Mouse (Mus musculus) embryonic facial prominence, embryonic 11.5 days (tissue): ENCODE data around the gene Ptgs1. TPM values are rescaled to one million over a fixed set of nuclear protein-coding genes. Genes with fewer than 3 reads are reported as not detected.
"Not testable (repeated sequence)": the region's sequence is repeated elsewhere in the genome, so short reads cannot be mapped to it uniquely, and the experiment has no call there.

Source experiments
- ATAC-seq: fragments of 200-750 bp; cut with Nextera tagmentation; replicated peaks from 2 replicates; pipeline ENCODE4 v1.8.0; 2017; ENCODE audit warnings: low read depth; ENCODE audit not compliant: insufficient number of reproducible peaks, low FRiP score, low TSS enrichment
- DNase-seq: peaks from one replicate; pipeline ENCODE4 v3.0.0-alpha.2; 2015; ENCODE audit warnings: low spot score
- H3K27ac ChIP-seq: fragments of 300-500 bp; sonication (generic); replicated peaks from 2 replicates; pipeline ENCODE4 v1.5.1; 2014; ENCODE audit warnings: mild to moderate bottlenecking, low read depth, low read length, control low read depth
- H3K27me3 ChIP-seq: fragments of 300-500 bp; sonication (generic); 2 replicates; pipeline ENCODE4 v1.6.1; 2014; ENCODE audit warnings: mild to moderate bottlenecking, low read length, moderate library complexity, mixed read lengths; ENCODE audit not compliant: control insufficient read depth, insufficient read depth
- H3K36me3 ChIP-seq: fragments of 300-500 bp; sonication (generic); replicated peaks from 2 replicates; pipeline ENCODE4 v1.6.1; 2014; ENCODE audit warnings: low read depth, mild to moderate bottlenecking, low read length, moderate library complexity, mixed read lengths; ENCODE audit not compliant: control insufficient read depth, insufficient read depth
- H3K4me1 ChIP-seq: fragments of 300-500 bp; sonication (generic); 2 replicates; pipeline ENCODE4 v1.6.1; 2014; ENCODE audit warnings: low read length, mixed read lengths; ENCODE audit not compliant: control insufficient read depth, insufficient read depth
- H3K4me2 ChIP-seq: fragments of 300-500 bp; sonication (generic); 2 replicates; pipeline ENCODE4 v1.6.1; 2014; ENCODE audit warnings: low read depth, mild to moderate bottlenecking, control low read depth, low read length, moderate library complexity
- H3K4me3 ChIP-seq: fragments of 300-500 bp; sonication (generic); 2 replicates; pipeline ENCODE4 v1.5.1; 2014; ENCODE audit warnings: low read depth, low read length, control low read depth
- H3K9ac ChIP-seq: fragments of 300-500 bp; sonication (generic); replicated peaks from 2 replicates; pipeline ENCODE4 v1.6.1; 2014; ENCODE audit warnings: mild to moderate bottlenecking, control low read depth, low read length
- H3K9me3 ChIP-seq: fragments of 300-500 bp; sonication (generic); replicated peaks from 2 replicates; pipeline ENCODE4 v1.6.1; 2016; ENCODE audit warnings: mild to moderate bottlenecking, low read length, inconsistent platforms, mixed read lengths; ENCODE audit not compliant: control insufficient read depth
- WGBS: fragments of 180-500 bp; shearing (Covaris S2); extraction: QIAGEN DNeasy Blood & Tissue Kit; methylation state at CpG from one replicate; pipeline ENCODE4 v1.1.7; 2014; 5-methylcytosine and 5-hydroxymethylcytosine counted together
- polyA plus RNA-seq: library from polyadenylated mRNA; unstranded; fragments of >200 nt; fragmentation: Nextera tagmentation; extraction: Ambion mirVana; gene quantifications from 2 replicates; pipeline ENCODE4 v1.2.1, GENCODE M21; 2014

The Ptgs1 gene
- 5.7 and 6.5 TPM in 2 replicates for polyA plus RNA-seq

GRCm38 (mm10) chr2:36230366-36230765 is at the start of gene Ptgs1:
Gene Ptgs1, plus strand, starts transcription at chr2:36230426.
- peak within 1 kb of the TSS; percentile 36 for H3K4me3 ChIP-seq
- H3K27ac ChIP-seq, result no peak within 1 kb of the TSS
- H3K4me2 ChIP-seq, result peak within 1 kb of the TSS; percentile 86
- H3K36me3 ChIP-seq, result no peaks in the 10 kb centered on the region
- H3K4me1 ChIP-seq, result no peaks in the 10 kb centered on the region
- H3K9me3 ChIP-seq, result no peaks in the 10 kb centered on the region
- H3K27me3 ChIP-seq, result no peaks in the 10 kb centered on the region
- peak; percentile 57; the same call in 1 of the 2 replicates for ATAC-seq
- under 1% methylated on average over 18 of the region's 18 CpGs for WGBS
- peak within 1 kb of the TSS; percentile 57 for H3K9ac ChIP-seq
- DNase-seq, result peak; percentile 48

DNA sequence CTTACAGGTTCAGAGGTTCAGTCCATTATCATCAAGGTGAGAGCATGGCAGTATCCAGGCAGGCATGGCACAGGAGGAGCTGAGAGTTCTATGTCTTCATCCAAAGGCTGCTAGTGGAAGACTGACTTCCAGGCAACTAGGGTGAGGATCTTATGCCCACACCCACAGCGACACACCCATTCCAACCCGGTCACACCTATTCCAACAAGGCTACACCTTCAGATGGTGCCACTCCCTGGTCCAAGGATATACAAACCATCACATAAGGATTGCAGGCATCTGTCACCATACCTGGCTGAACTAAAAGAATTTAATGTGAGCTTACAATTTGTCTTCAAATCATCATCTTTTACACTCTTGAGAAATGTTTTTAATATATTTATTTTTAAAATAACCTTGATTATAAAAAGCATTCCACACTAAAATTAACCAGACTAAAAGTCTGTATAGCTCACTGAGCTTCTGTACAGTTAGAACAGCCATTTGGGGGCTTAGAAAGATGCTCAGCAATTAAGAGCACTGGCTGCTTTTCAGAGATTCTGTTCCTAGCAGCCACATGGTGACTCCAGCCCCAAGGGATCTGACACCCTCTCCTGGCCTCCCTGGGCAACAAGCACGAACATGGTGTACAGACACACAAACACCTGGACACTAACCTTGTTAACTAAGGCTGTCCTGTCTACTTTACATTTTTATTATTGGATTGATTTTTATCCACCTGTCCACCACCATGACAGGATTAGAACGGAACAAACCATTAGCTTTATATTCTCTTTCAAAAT is 48.4 kb upstream of the Ptgs1 start:
- not testable (repeated sequence) for H3K36me3 ChIP-seq, H3K4me3 ChIP-seq, H3K4me2 ChIP-seq, DNase-seq, H3K27me3 ChIP-seq, H3K9ac ChIP-seq, H3K9me3 ChIP-seq, ATAC-seq, H3K27ac ChIP-seq, H3K4me1 ChIP-seq
- WGBS, result 80% methylated on average over 4 of the region's 4 CpGs

- no peak overlapping the region for H3K27ac ChIP-seq
- H3K4me1 ChIP-seq, result no peaks in the 10 kb centered on the region
- no peak for ATAC-seq
- WGBS, result 85% methylated on average over 2 of the region's 2 CpGs
- no peak overlapping the region for H3K4me2 ChIP-seq
- DNase-seq, result no peak
- no peaks in the 10 kb centered on the region for H3K27me3 ChIP-seq
- no peak overlapping the region for H3K9ac ChIP-seq
- H3K36me3 ChIP-seq, result no peaks in the 10 kb centered on the region
- H3K4me3 ChIP-seq, result no peak overlapping the region
- H3K9me3 ChIP-seq, result no peaks in the 10 kb centered on the region
Observed at GRCm38 (mm10) chr2:36183278-36183677, 46.9 kb upstream of the Ptgs1 start.

DNA sequence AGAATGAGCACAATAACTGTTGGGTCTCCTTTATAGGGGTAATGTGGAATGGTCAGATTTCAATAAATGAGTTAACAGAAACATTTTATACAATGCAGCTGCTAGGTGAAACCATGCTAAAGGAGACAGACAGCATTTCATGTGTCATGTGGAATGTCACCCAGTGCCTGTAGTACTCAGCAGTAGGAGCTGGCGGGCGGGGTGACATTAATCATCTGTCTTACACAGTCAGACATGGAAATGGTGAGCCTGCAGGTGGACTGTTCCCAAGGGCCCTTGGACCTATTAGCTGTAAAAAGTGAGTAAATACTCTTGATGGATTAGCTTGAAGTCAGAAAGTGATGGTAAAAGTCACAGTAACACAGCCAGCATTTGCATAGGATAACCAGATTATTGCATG is 46.0 kb upstream of the Ptgs1 start:
- 95% methylated on average over 2 of the region's 2 CpGs for WGBS
- H3K4me2 ChIP-seq, result no peak overlapping the region
- no peak overlapping the region for H3K4me3 ChIP-seq
- H3K36me3 ChIP-seq, result no peaks in the 10 kb centered on the region
- no peaks in the 10 kb centered on the region for H3K9me3 ChIP-seq
- no peak overlapping the region for H3K9ac ChIP-seq
- DNase-seq (no peak), ATAC-seq (no peak)
- no peaks in the 10 kb centered on the region for H3K4me1 ChIP-seq
- no peak overlapping the region for H3K27ac ChIP-seq
- no peaks in the 10 kb centered on the region for H3K27me3 ChIP-seq

DNA sequence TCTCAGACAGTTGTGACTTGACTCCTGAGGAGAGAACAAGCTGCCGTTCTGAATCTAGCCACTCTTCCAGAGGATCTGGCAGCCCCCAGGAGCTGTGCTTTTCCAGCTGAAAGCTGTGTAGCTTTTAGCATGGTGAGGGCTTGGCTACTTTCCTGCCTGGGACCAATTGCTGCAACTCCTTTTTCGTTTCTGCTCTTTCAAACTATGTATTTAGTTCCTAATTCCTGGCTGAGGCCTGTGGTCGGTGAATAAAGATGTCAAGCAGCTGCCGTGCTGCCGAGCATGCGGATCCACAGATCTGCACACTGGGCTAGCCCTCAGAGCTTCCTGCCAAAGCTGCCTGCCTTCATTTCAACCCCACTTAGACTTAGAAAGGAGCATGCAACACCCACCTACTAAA is 45.4 kb upstream of the Ptgs1 start:
- WGBS, result 82% methylated on average over 6 of the region's 6 CpGs
- no peak for ATAC-seq
- Histone ChIP-seq H3K4me3 (no peak overlapping the region), H3K9me3 (no peaks in the 10 kb centered on the region), H3K9ac (no peak overlapping the region), H3K4me1 (no peaks in the 10 kb centered on the region), H3K4me2 (no peak overlapping the region), H3K36me3 (no peaks in the 10 kb centered on the region), H3K27me3 (no peaks in the 10 kb centered on the region), H3K27ac (no peak overlapping the region)
- no peak for DNase-seq

GRCm38 (mm10) chr2:36189200-36189599 is 41.0 kb upstream of the Ptgs1 start:
- WGBS, result 83% methylated on average over 6 of the region's 6 CpGs
- ATAC-seq, result not testable (repeated sequence)

DNA sequence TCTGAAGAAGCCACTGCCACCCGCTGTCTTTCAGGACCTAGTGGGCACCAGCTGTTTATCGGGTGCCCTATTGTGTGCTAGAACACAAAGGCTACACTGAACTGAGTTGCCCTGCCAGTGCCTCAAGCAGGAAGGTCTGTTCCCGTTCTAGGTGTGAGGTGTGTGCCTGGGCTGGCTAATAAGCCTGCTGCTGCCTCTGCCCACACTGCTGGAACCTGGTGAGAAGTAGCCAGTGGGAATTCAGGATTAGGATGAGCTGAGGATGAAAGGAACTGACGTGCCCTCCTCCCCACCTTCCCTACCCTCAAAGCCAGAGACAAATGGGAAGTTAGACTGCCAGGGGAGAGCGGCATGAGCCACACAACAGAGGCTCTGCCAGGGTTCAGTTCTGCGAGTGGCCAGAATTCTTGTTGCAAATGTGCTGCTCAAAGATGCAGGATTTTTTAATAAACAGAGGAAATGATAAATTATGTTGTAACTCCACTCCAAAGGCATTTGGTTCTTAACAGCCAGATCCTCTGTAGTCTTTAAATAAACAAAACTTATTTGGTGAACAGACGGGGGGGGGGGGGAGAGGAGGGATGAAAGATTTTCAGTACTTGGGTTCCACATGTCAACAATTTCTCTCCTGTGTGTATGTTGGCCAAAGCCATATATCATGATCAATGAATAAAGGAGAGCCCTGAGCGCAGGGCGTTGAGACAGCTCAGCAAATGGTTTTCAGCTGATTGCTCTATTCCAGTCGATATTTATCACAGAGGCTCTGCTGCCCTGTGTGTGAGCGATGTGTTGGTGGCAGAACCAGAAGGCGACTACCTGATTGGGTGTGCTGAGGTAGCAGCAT is 38.9 kb upstream of the Ptgs1 start:
- 58% methylated on average over 12 of the region's 12 CpGs for WGBS
- no peak overlapping the region for H3K4me3 ChIP-seq
- H3K27ac ChIP-seq, result no peak overlapping the region
- H3K4me1 ChIP-seq, result no peaks in the 10 kb centered on the region; the same call in 1 of the 2 replicates
- ATAC-seq, result no peak
- H3K9ac ChIP-seq, result no peak overlapping the region
- DNase-seq, result no peak
- H3K4me2 ChIP-seq, result no peak overlapping the region
- H3K36me3 ChIP-seq, result no peaks in the 10 kb centered on the region
- H3K27me3 ChIP-seq, result no peaks in the 10 kb centered on the region
- H3K9me3 ChIP-seq, result no peaks in the 10 kb centered on the region

More at GRCm38 (mm10) chr2:36189200-36189599, 41.0 kb upstream of the Ptgs1 start:
- not testable (repeated sequence) for H3K27ac ChIP-seq, H3K9me3 ChIP-seq, DNase-seq, H3K9ac ChIP-seq, H3K36me3 ChIP-seq, H3K4me1 ChIP-seq, H3K4me2 ChIP-seq, H3K27me3 ChIP-seq, H3K4me3 ChIP-seq

- Histone ChIP-seq H3K36me3 (no peaks in the 10 kb centered on the region), H3K9me3 (no peaks in the 10 kb centered on the region), H3K4me3 (no peak overlapping the region), H3K4me1 (no peaks in the 10 kb centered on the region; the same call in 1 of the 2 replicates), H3K9ac (no peak overlapping the region), H3K27me3 (peaks cover 13% of the 10 kb centered on the region), H3K27ac (no peak overlapping the region), H3K4me2 (no peak overlapping the region)
- WGBS, result 41% methylated on average over 3 of the region's 3 CpGs
- DNase-seq (no peak), ATAC-seq (no peak)
Observed at GRCm38 (mm10) chr2:36197021-36197420, 33.2 kb upstream of the Ptgs1 start.
